Mouse (Mus musculus): ENCODE results near the gene Cd68. TPM values are rescaled to one million over a fixed set of nuclear protein-coding genes. Genes with fewer than 3 reads are reported as not detected.

Gene Cd68
- polyA plus RNA-seq, 1 experiment from 2014 or later = 18.9 TPM

DNA sequence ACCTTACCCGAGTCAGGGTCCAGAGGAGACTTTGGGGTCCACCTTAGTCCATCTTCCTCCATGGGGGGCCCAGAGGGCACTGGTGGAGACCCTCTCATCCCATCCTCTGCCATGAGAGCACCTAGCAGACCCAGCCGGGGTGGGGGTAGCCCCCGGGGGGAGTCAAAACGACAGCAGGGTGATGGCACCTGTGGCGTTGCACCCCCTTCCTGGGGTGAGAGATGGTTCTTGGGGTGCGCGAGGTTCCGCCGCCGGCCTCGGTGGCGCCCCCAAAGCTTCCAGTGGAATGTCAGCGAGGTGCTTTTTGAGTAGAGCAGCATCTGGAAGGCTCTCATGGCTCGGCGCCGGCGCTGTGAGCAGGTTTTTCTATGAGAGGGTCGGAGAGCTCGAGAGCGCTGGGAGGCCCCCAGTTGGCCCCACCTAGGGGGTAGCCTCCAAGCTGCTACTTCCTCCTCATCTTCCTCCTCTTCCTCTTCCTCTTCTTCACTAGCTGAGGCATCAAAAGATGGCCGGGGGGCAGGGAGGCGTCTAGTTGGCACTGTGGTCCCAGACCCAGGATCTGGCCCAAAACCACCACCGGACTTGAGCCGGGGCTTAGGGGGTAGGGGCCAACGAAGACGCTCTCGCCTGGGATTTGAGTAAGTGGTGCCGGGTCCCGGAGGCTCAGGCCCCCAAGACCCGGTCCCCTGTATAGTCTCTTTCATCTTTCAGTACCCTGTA is 14.3 kb upstream of the Cd68 start:
- WGBS = 87% methylated on average over 30 of the region's 30 CpGs
- Histone ChIP-seq H3K9ac (ENCODE audit: low read length) (peak overlapping the region; percentile 86), H3K27ac (ENCODE audit: low read length) (no peak overlapping the region), H3K4me2 (ENCODE audit: low read depth, low read length) (peak overlapping the region; percentile 97), H3K9me3 (replicated peaks; ENCODE audit: control insufficient read depth, low read length) (no peaks in the 10 kb centered on the region), H3K36me3 (ENCODE audit: control insufficient read depth, insufficient read depth, low read length) (no peaks in the 10 kb centered on the region), H3K4me3 (replicated peaks; ENCODE audit: low read length) (peak overlapping the region; percentile 91), H3K4me1 (ENCODE audit: control insufficient read depth, insufficient read depth, low read length) (peaks cover 21% of the 10 kb centered on the region), H3K27me3 (ENCODE audit: control insufficient read depth, insufficient read depth, low read length) (no peaks in the 10 kb centered on the region)
- no peak for ATAC-seq (ENCODE audit: insufficient read depth, low FRiP score)

DNA sequence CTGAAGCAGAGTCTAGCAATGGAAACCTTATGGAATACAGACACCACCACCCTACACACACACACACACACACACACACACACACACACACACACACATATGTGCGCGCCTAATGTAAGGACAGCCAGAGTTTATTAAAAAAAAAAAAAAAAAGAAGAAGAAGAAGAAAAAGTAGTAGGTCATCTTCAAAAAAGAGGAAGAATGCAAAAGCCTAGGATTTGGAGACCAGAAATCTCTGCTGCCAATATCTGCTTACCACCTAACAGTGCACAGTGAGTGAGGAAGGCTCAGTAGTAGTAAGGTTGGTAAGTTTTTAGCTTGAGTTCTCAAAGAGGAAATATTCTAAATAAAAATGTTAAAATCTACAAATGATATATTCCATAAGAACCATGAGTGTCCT is 13.2 kb upstream of the Cd68 start:
- Histone ChIP-seq H3K9ac (ENCODE audit: low read length) (no peak overlapping the region), H3K4me3 (replicated peaks; ENCODE audit: low read length) (no peak overlapping the region), H3K27ac (ENCODE audit: low read length) (no peak overlapping the region), H3K4me2 (ENCODE audit: low read depth, low read length) (no peak overlapping the region), H3K27me3 (ENCODE audit: control insufficient read depth, insufficient read depth, low read length) (no peaks in the 10 kb centered on the region), H3K4me1 (ENCODE audit: control insufficient read depth, insufficient read depth, low read length) (peaks cover 15% of the 10 kb centered on the region), H3K36me3 (ENCODE audit: control insufficient read depth, insufficient read depth, low read length) (no peaks in the 10 kb centered on the region), H3K9me3 (replicated peaks; ENCODE audit: control insufficient read depth, low read length) (no peaks in the 10 kb centered on the region)
- 96% methylated on average over 2 of the region's 2 CpGs for WGBS
- ATAC-seq (ENCODE audit: insufficient read depth, low FRiP score) = no peak

- under 1% methylated on average over 36 of the region's 36 CpGs for WGBS
- no peaks in the 10 kb centered on the region for H3K9me3 ChIP-seq (replicated peaks; ENCODE audit: control insufficient read depth, low read length)
- ATAC-seq (ENCODE audit: insufficient read depth, low FRiP score) = peak; percentile 98
- H3K4me3 ChIP-seq (replicated peaks; ENCODE audit: low read length) = peak within 1 kb of the TSS; percentile 73
- H3K9ac ChIP-seq (ENCODE audit: low read length) = peak within 1 kb of the TSS; percentile 100
- H3K27ac ChIP-seq (ENCODE audit: low read length) = peak within 1 kb of the TSS; percentile 96
- no peaks in the 10 kb centered on the region for H3K27me3 ChIP-seq (ENCODE audit: control insufficient read depth, insufficient read depth, low read length)
- H3K36me3 ChIP-seq (ENCODE audit: control insufficient read depth, insufficient read depth, low read length) = peaks cover 23% of the 10 kb centered on the region
- peaks cover 18% of the 10 kb centered on the region for H3K4me1 ChIP-seq (ENCODE audit: control insufficient read depth, insufficient read depth, low read length)
- peak within 1 kb of the TSS; percentile 97 for H3K4me2 ChIP-seq (ENCODE audit: low read depth, low read length)
Measured at GRCm38 (mm10) chr11:69672211-69672706, 6.3 kb upstream of the Cd68 start, which contains the start of gene Eif4a1. TSS of gene Eif4a1 (minus strand) at chr11:69672423.

- no peaks in the 10 kb centered on the region for H3K9me3 ChIP-seq (replicated peaks; ENCODE audit: control insufficient read depth, low read length)
- peak; percentile 0; the same call in 1 of the 2 replicates for ATAC-seq (ENCODE audit: insufficient read depth, low FRiP score)
- WGBS = under 1% methylated on average over 43 of the region's 43 CpGs
- H3K9ac ChIP-seq (ENCODE audit: low read length) = peak overlapping the region; percentile 100
- H3K27me3 ChIP-seq (ENCODE audit: control insufficient read depth, insufficient read depth, low read length) = no peaks in the 10 kb centered on the region
- peaks cover 23% of the 10 kb centered on the region for H3K36me3 ChIP-seq (ENCODE audit: control insufficient read depth, insufficient read depth, low read length)
- peak overlapping the region; percentile 96 for H3K27ac ChIP-seq (ENCODE audit: low read length)
- H3K4me3 ChIP-seq (replicated peaks; ENCODE audit: low read length) = peak overlapping the region; percentile 73
- 0 out of 2 replicates have a peak overlapping the region, but pooled peaks have one; percentile 97 for H3K4me2 ChIP-seq (ENCODE audit: low read depth, low read length)
- H3K4me1 ChIP-seq (ENCODE audit: control insufficient read depth, insufficient read depth, low read length) = peaks cover 18% of the 10 kb centered on the region
Measured at GRCm38 (mm10) chr11:69671726-69672124, 5.8 kb upstream of the Cd68 start.

DNA sequence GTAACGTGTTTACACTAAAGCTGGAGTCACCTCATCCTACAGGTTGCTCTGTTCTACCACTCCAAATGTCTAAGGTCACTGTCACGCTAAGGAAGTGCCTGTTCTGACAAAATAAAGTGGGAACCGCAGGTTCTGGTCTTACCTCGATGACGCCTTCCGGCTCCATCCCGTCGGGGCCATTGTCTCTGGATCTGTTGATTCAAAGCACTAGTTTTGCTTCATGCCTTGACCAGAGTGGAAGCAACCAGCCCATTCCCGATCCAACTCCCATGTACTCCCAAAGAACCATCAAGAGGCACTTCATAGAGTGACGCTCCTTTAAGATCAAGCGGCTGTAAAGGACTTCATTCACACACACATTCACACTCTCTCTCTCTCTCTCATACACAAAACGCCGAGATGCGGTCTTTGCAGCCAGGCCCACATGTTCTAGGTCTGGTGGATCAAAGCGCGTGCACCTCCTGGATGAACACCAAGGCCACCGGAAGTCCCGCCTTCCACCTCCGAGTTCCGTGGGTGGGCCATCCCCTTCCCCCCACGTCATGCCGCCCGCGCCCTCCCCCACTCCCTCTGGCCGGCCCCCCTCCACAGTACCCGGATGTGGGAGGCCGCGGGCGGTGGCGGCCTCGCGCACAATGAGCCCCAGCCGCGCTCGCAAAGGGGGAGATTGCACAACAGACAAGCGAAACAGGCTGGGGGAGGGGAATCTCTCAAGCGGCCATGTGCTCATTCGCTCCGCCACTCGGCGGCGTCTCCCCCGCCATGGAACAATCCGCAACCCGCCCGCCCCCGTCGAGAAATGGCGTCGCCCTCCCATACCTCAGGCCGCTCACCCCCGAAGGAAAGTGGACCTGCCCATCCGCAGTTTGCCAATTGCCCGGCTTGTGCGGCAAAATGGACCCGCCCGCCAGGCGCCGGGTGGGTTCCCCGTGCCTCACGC is 5.1 kb upstream of the Cd68 start:
- Histone ChIP-seq H3K4me3 (replicated peaks; ENCODE audit: low read length) (peak overlapping the region; percentile 73), H3K4me2 (ENCODE audit: low read depth, low read length) (peak overlapping the region; percentile 97), H3K27me3 (ENCODE audit: control insufficient read depth, insufficient read depth, low read length) (no peaks in the 10 kb centered on the region), H3K4me1 (ENCODE audit: control insufficient read depth, insufficient read depth, low read length) (peaks cover 18% of the 10 kb centered on the region), H3K9me3 (replicated peaks; ENCODE audit: control insufficient read depth, low read length) (no peaks in the 10 kb centered on the region), H3K27ac (ENCODE audit: low read length) (peak overlapping the region; percentile 96), H3K9ac (ENCODE audit: low read length) (peak overlapping the region; percentile 100), H3K36me3 (ENCODE audit: control insufficient read depth, insufficient read depth, low read length) (peaks cover 30% of the 10 kb centered on the region)
- ATAC-seq (ENCODE audit: insufficient read depth, low FRiP score) = peak; percentile 79
- under 1% methylated on average over 61 of the region's 61 CpGs for WGBS

DNA sequence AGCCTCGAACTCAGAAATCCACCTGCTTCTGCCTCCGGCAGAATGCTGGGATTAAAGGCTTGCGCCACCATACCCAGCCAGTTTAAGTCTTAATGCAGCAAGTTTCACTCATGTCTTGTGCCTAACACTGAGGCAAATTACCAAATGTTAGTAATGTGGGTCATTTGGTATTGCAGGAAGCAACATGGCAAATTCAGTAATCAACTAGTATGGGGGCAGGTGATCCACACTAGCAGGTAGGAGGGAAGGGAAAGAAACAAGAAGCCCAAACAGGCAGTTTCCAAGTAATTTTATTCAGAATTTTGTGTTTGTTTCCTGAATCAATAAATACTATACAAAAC is 682 bp upstream of the Cd68 start:
- Histone ChIP-seq H3K4me2 (ENCODE audit: low read depth, low read length) (no peak overlapping the region), H3K27ac (ENCODE audit: low read length) (peak overlapping the region; percentile 53), H3K9ac (ENCODE audit: low read length) (no peak overlapping the region), H3K9me3 (replicated peaks; ENCODE audit: control insufficient read depth, low read length) (no peaks in the 10 kb centered on the region), H3K36me3 (ENCODE audit: control insufficient read depth, insufficient read depth, low read length) (peaks cover 34% of the 10 kb centered on the region), H3K4me3 (replicated peaks; ENCODE audit: low read length) (no peak overlapping the region), H3K27me3 (ENCODE audit: control insufficient read depth, insufficient read depth, low read length) (no peaks in the 10 kb centered on the region), H3K4me1 (ENCODE audit: control insufficient read depth, insufficient read depth, low read length) (peaks cover 20% of the 10 kb centered on the region)
- WGBS = 81% methylated on average over 3 of the region's 3 CpGs
- ATAC-seq (ENCODE audit: insufficient read depth, low FRiP score) = no peak

GRCm38 (mm10) chr11:69665457-69665960 is 444 bp downstream of the Cd68 start:
- ATAC-seq (ENCODE audit: insufficient read depth, low FRiP score) = no peak
- peaks cover 31% of the 10 kb centered on the region for H3K36me3 ChIP-seq (ENCODE audit: control insufficient read depth, insufficient read depth, low read length)

DNA sequence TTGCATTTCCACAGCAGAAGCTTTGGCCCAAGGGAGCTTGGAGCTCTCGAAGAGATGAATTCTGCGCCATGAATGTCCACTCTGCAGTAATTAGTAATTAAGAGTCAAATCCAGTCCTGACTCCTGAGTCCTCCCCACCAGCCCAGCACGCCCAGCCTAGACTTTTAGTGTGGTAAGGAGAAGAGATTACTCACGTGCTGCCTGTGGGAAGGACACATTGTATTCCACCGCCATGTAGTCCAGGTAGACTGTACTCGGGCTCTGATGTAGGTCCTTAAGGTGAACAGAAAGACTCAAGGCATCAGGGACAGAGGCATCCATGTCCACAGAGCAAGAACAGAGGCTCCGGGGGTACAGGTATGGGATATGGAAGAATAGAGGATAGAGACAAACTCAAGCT is 1.1 kb downstream of the Cd68 start:
- Histone ChIP-seq H3K27me3 (ENCODE audit: control insufficient read depth, insufficient read depth, low read length) (no peaks in the 10 kb centered on the region), H3K27ac (ENCODE audit: low read length) (no peak overlapping the region), H3K36me3 (ENCODE audit: control insufficient read depth, insufficient read depth, low read length) (peaks cover 29% of the 10 kb centered on the region), H3K4me2 (ENCODE audit: low read depth, low read length) (no peak overlapping the region), H3K4me3 (replicated peaks; ENCODE audit: low read length) (no peak overlapping the region), H3K4me1 (ENCODE audit: control insufficient read depth, insufficient read depth, low read length) (peaks cover 16% of the 10 kb centered on the region), H3K9me3 (replicated peaks; ENCODE audit: control insufficient read depth, low read length) (no peaks in the 10 kb centered on the region), H3K9ac (ENCODE audit: low read length) (no peak overlapping the region)
- WGBS = 86% methylated on average over 7 of the region's 7 CpGs
- no peak for ATAC-seq (ENCODE audit: insufficient read depth, low FRiP score)

More at GRCm38 (mm10) chr11:69665457-69665960, 444 bp downstream of the Cd68 start:
- peaks cover 23% of the 10 kb centered on the region for H3K4me1 ChIP-seq (ENCODE audit: control insufficient read depth, insufficient read depth, low read length)
- peak overlapping the region; percentile 58; the same call in 1 of the 2 replicates for H3K27ac ChIP-seq (ENCODE audit: low read length)
- no peak overlapping the region for H3K4me3 ChIP-seq (replicated peaks; ENCODE audit: low read length)
- no peaks in the 10 kb centered on the region for H3K9me3 ChIP-seq (replicated peaks; ENCODE audit: control insufficient read depth, low read length)
- 66% methylated on average over 9 of the region's 9 CpGs for WGBS
- H3K9ac ChIP-seq (ENCODE audit: low read length) = no peak overlapping the region
- H3K4me2 ChIP-seq (ENCODE audit: low read depth, low read length) = peak overlapping the region; percentile 2; the same call in 1 of the 2 replicates
- no peaks in the 10 kb centered on the region for H3K27me3 ChIP-seq (ENCODE audit: control insufficient read depth, insufficient read depth, low read length)

Measured in stomach, embryonic 16.5 days (tissue).